In the genomic region with DNA sequence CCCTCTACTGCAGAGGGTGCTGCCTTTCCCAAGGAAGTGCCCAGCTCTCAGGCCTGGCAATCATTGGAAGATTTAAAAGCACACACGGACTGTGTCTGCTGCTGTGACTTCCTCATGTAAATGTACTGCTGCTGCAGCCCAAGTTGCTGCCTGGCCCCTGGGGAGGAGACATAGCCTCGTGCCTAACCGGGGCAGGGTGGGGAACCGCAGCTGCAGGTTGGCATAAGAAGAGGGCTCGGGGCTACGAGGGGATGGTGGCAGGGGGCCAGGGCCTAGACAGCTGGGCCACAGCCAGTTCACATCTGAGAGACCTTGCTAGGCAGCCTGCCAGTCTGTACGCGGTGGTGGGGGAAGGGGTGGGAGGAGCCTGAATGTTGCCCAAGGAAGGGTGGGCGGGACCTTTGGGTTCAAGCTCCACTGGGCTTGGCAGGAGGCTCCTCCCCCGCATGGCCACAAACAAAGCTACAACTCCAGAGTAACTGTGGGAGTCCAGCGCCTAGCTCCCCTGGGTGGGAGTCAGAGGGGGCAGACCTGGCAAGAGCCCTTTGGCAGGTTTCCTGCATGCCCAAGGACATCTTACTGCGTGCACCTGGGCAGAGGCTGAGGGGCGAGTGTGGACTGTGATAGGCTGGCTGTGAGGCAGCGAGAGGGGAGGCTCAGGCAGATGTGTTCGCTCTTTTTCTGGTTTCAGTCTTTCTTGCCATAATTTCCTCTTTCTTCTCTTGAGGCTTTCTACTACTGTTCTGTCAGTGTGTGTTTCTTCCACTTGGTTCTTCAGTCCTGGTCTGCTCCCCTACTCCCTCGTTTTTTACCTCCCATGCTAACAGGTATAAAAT, we compare ENCODE assay signal across 8 mouse cellular contexts. TPM values are rescaled to one million over a fixed set of nuclear protein-coding genes. Genes with fewer than 3 reads are reported as not detected.
DNase-seq lines count a peak whose midpoint lies in the region; ATAC-seq and TF ChIP-seq lines count a peak whose summit lies in the region.

No protein-coding gene starts in this region.

- H3K36me3 ChIP-seq in hindbrain, postnatal 0 days (ENCODE audit: insufficient read depth, low read length): no peaks in the 10 kb centered on the region
- no peaks in the 10 kb centered on the region for H3K36me3 ChIP-seq in limb, embryonic 11.5 days (ENCODE audit: control insufficient read depth, insufficient read depth, low read length)
- H3K36me3 ChIP-seq in midbrain, embryonic 11.5 days (ENCODE audit: control insufficient read depth, insufficient read depth, low read length): no peaks in the 10 kb centered on the region
- peaks cover 7% of the 10 kb centered on the region for H3K36me3 ChIP-seq in small intestine, adult 2 months (ENCODE audit: control insufficient read depth, insufficient read depth, low read length)

- no peak overlapping the region for H3K4me3 ChIP-seq in hindbrain, postnatal 0 days (ENCODE audit: low read length)
- H3K4me3 ChIP-seq in limb, embryonic 11.5 days (ENCODE audit: low read depth, low read length): no peak overlapping the region
- H3K4me3 ChIP-seq in midbrain, embryonic 11.5 days (ENCODE audit: low read depth, low read length): peak overlapping the region; percentile 10
- H3K4me3 ChIP-seq in small intestine, adult 2 months (ENCODE audit: low read depth, low read length): peak overlapping the region; percentile 55

- TF ChIP-seq CTCF in hindbrain, postnatal 0 days (IDR thresholded peaks at IDR 0.05; ENCODE audit: low read depth): no peak
- TF ChIP-seq CTCF in small intestine, adult 2 months (IDR thresholded peaks at IDR 0.05; ENCODE audit: extremely low read depth, insufficient read length, insufficient replicate concordance, low read depth, low read length): no peak

- ATAC-seq in hindbrain, postnatal 0 days: peak; percentile 82
- ATAC-seq in limb, embryonic 11.5 days (ENCODE audit: insufficient number of reproducible peaks, low FRiP score, low TSS enrichment, low read depth): peak; percentile 79
- ATAC-seq in midbrain, embryonic 11.5 days (ENCODE audit: low FRiP score): peak; percentile 87

- H3K9me3 ChIP-seq in hindbrain, postnatal 0 days (ENCODE audit: low read length): no peaks in the 10 kb centered on the region
- no peaks in the 10 kb centered on the region for H3K9me3 ChIP-seq in limb, embryonic 11.5 days (ENCODE audit: control insufficient read depth, low read length)
- no peaks in the 10 kb centered on the region for H3K9me3 ChIP-seq in midbrain, embryonic 11.5 days (ENCODE audit: control insufficient read depth, low read length)

- peaks cover 39% of the 10 kb centered on the region for H3K4me1 ChIP-seq in hindbrain, postnatal 0 days (ENCODE audit: insufficient read depth, low read length)
- H3K4me1 ChIP-seq in limb, embryonic 11.5 days (ENCODE audit: control insufficient read depth, insufficient read depth, low read length): peaks cover 26% of the 10 kb centered on the region
- peaks cover 44% of the 10 kb centered on the region for H3K4me1 ChIP-seq in midbrain, embryonic 11.5 days (ENCODE audit: control insufficient read depth, insufficient read depth, low read length)
- peaks cover 42% of the 10 kb centered on the region for H3K4me1 ChIP-seq in small intestine, adult 2 months (ENCODE audit: control insufficient read depth, insufficient read depth, insufficient read length, low read length)

- H3K9ac ChIP-seq in hindbrain, postnatal 0 days (replicated peaks; ENCODE audit: low read length): no peak overlapping the region; the same call in 1 of the 2 replicates
- H3K9ac ChIP-seq in limb, embryonic 11.5 days (ENCODE audit: low read length): peak overlapping the region; percentile 27; the same call in 1 of the 2 replicates
- peak overlapping the region; percentile 10 for H3K9ac ChIP-seq in midbrain, embryonic 11.5 days (ENCODE audit: low read length)

- 10% methylated on average over 16 of the region's 16 CpGs for WGBS in hindbrain, postnatal 0 days
- WGBS in limb, embryonic 11.5 days: 14% methylated on average over 14 of the region's 16 CpGs
- 5% methylated on average over 16 of the region's 16 CpGs for WGBS in midbrain, embryonic 11.5 days
- 4% methylated on average over 16 of the region's 16 CpGs for WGBS in small intestine, adult 2 months

- peak overlapping the region; percentile 70 for H3K27ac ChIP-seq in hindbrain, postnatal 0 days
- peak overlapping the region; percentile 50; the same call in 1 of the 2 replicates for H3K27ac ChIP-seq in limb, embryonic 11.5 days (replicated peaks; ENCODE audit: low read depth, low read length)
- H3K27ac ChIP-seq in midbrain, embryonic 11.5 days (ENCODE audit: low read depth, low read length): peak overlapping the region; percentile 62; the same call in 1 of the 2 replicates
- H3K27ac ChIP-seq in small intestine, adult 2 months (ENCODE audit: insufficient read depth, low read depth, low read length): peak overlapping the region; percentile 90

- peak overlapping the region; percentile 44 for H3K4me2 ChIP-seq in hindbrain, postnatal 0 days (ENCODE audit: low read depth, low read length)
- peak overlapping the region; percentile 35 for H3K4me2 ChIP-seq in limb, embryonic 11.5 days (ENCODE audit: low read depth, severe bottlenecking)
- H3K4me2 ChIP-seq in midbrain, embryonic 11.5 days: peak overlapping the region; percentile 34

- DNase-seq in MN1 (ENCODE audit: low spot score): peak; percentile 83
- DNase-seq in c-Kit-negative CD71-positive TER-119-positive erythroid progenitor cells, embryonic 14.5 days (ENCODE audit: low read depth, low spot score): peak; percentile 79
- DNase-seq in gastrocnemius, adult 8-10 months (ENCODE audit: low spot score in 2 of 2): peak; percentile 44 to 61
- DNase-seq in hindbrain, postnatal 0 days (ENCODE audit: low spot score): peak; percentile 93
- peak; percentile 85 for DNase-seq in limb, embryonic 11.5 days (ENCODE audit: low spot score)
- peak; percentile 96 for DNase-seq in midbrain, embryonic 11.5 days (ENCODE audit: low spot score, missing footprints)
- no peak for DNase-seq in cerebellum, adult 11-12 months

- TF ChIP-seq POLR2A in small intestine, adult 2 months (IDR thresholded peaks at IDR 0.05; ENCODE audit: low read depth, low read length): 0 out of 2 replicates have a peak, but pooled peaks have one; percentile 2

- no peaks in the 10 kb centered on the region for H3K27me3 ChIP-seq in hindbrain, postnatal 0 days (ENCODE audit: insufficient read depth, low read length)
- H3K27me3 ChIP-seq in limb, embryonic 11.5 days (ENCODE audit: control insufficient read depth, insufficient read depth, low read length): no peaks in the 10 kb centered on the region
- no peaks in the 10 kb centered on the region for H3K27me3 ChIP-seq in midbrain, embryonic 11.5 days (ENCODE audit: control insufficient read depth, insufficient read depth, low read length)
- H3K27me3 ChIP-seq in small intestine, adult 2 months (ENCODE audit: control insufficient read depth, insufficient read depth, low read length): no peaks in the 10 kb centered on the region

RNA-seq across cellular contexts. Expression of a gene that starts 5.8 kb away (rescaled TPM):
- total RNA-seq in gastrocnemius, adult 8-10 months (2022): 1 to 10 TPM in 3 of 4 experiments, under 1 TPM in 1; 0.92 to 2.1 (median 1.5) TPM
- 47.5 and 49.5 TPM in 2 replicates for total RNA-seq in hindbrain, postnatal 0 days (2014; rRNA removed)
- polyA plus RNA-seq in hindbrain, postnatal 0 days (2015; fragmentation: Nextera tagmentation; extraction: Ambion mirVana): 26.6 and 28.1 TPM in 2 replicates
- polyA plus RNA-seq in limb, embryonic 11.5 days (2014; fragmentation: Nextera tagmentation; extraction: Ambion mirVana): 8.3 and 9.0 TPM in 2 replicates
- polyA plus RNA-seq in midbrain, embryonic 11.5 days (2014; fragmentation: Nextera tagmentation; extraction: Ambion mirVana): 9.6 and 10.5 TPM in 2 replicates
- 47.9 and 84.4 TPM in 2 replicates for polyA plus RNA-seq in small intestine, adult 2 months (2012; rRNA removed)

RNA-seq across cellular contexts. Expression of a gene that starts 40.2 kb away (rescaled TPM):
- 1 to 10 TPM; 4.8 to 6.2 (median 5.8) TPM for total RNA-seq in gastrocnemius, adult 8-10 months (2022)
- 33.5 and 34.1 TPM in 2 replicates for total RNA-seq in hindbrain, postnatal 0 days (2014; rRNA removed)
- polyA plus RNA-seq in hindbrain, postnatal 0 days (2015; fragmentation: Nextera tagmentation; extraction: Ambion mirVana): 49.9 and 55.6 TPM in 2 replicates
- 55.5 and 60.8 TPM in 2 replicates for polyA plus RNA-seq in limb, embryonic 11.5 days (2014; fragmentation: Nextera tagmentation; extraction: Ambion mirVana)
- 49.8 and 55.0 TPM in 2 replicates for polyA plus RNA-seq in midbrain, embryonic 11.5 days (2014; fragmentation: Nextera tagmentation; extraction: Ambion mirVana)
- 318 and 530 TPM in 2 replicates for polyA plus RNA-seq in small intestine, adult 2 months (2012; rRNA removed)

RNA-seq across cellular contexts. Expression of a gene that starts 40.2 kb away (rescaled TPM):
- total RNA-seq in gastrocnemius, adult 8-10 months (2022): 1 to 10 TPM in 1 of 4 experiments, under 1 TPM in 3; 0.56 to 1.3 (median 0.83) TPM
- 5.5 and 6.8 TPM in 2 replicates for total RNA-seq in hindbrain, postnatal 0 days (2014; rRNA removed)
- 2.3 and 2.8 TPM in 2 replicates for polyA plus RNA-seq in hindbrain, postnatal 0 days (2015; fragmentation: Nextera tagmentation; extraction: Ambion mirVana)
- 4.6 and 4.8 TPM in 2 replicates for polyA plus RNA-seq in limb, embryonic 11.5 days (2014; fragmentation: Nextera tagmentation; extraction: Ambion mirVana)
- 3.8 and 4.5 TPM in 2 replicates for polyA plus RNA-seq in midbrain, embryonic 11.5 days (2014; fragmentation: Nextera tagmentation; extraction: Ambion mirVana)
- polyA plus RNA-seq in small intestine, adult 2 months (2012; rRNA removed): 2.3 and 3.2 TPM in 2 replicates

RNA-seq across cellular contexts. Expression of a gene that starts 53.7 kb away (rescaled TPM):
- under 1 TPM in 2 of 4 experiments, not detected in 2; 0.20 to 0.48 TPM for total RNA-seq in gastrocnemius, adult 8-10 months (2022)
- total RNA-seq in hindbrain, postnatal 0 days (2014; rRNA removed): 0.61 and 0.73 TPM in 2 replicates
- 1.8 and 2.7 TPM in 2 replicates for polyA plus RNA-seq in hindbrain, postnatal 0 days (2015; fragmentation: Nextera tagmentation; extraction: Ambion mirVana)
- polyA plus RNA-seq in limb, embryonic 11.5 days (2014; fragmentation: Nextera tagmentation; extraction: Ambion mirVana): 0.30 and 0.91 TPM in 2 replicates
- 0.53 and 0.91 TPM in 2 replicates for polyA plus RNA-seq in midbrain, embryonic 11.5 days (2014; fragmentation: Nextera tagmentation; extraction: Ambion mirVana)
- 0.05 and 0.08 TPM in 2 replicates for polyA plus RNA-seq in small intestine, adult 2 months (2012; rRNA removed)

Comparison
In these comparisons a context has a peak if more than half of its experiments do, and no peak if none do; other contexts are left out.
1. H3K4me3 ChIP-seq: peak in midbrain, embryonic 11.5 days (single experiment) and small intestine, adult 2 months (single experiment); none in hindbrain, postnatal 0 days (single experiment) and limb, embryonic 11.5 days (single experiment).
2. Peak in every context shown above with its lines, with median percentiles within 50 percentile points of each other: ATAC-seq, H3K27ac ChIP-seq and H3K4me2 ChIP-seq.